Mouse (Mus musculus) embryonic fibroblast, embryonic 13.5 days (primary cell): ENCODE results near the gene Abcc2. TPM values are rescaled to one million over a fixed set of nuclear protein-coding genes. Genes with fewer than 3 reads are reported as not detected.

Experiments
- H3K27ac ChIP-seq: 2 replicates; pipeline ENCODE4 v1.5.1; 2012; ENCODE audit warnings: low read length, control low read depth, inconsistent platforms; ENCODE audit not compliant: insufficient read depth
- H3K4me1 ChIP-seq: 2 replicates; pipeline ENCODE4 v1.6.1; 2011; ENCODE audit warnings: low read length; ENCODE audit not compliant: control insufficient read depth, insufficient read depth
- H3K4me3 ChIP-seq: 2 replicates; pipeline ENCODE4 v1.5.1; 2011; ENCODE audit warnings: mild to moderate bottlenecking, control low read depth, low read length; ENCODE audit not compliant: insufficient read depth
- CTCF ChIP-seq: IDR thresholded peaks from 2 replicates; pipeline ENCODE4 v1.5.1; 2011; ENCODE audit warnings: mild to moderate bottlenecking, control low read depth, low read length, moderate library complexity, borderline replicate concordance; ENCODE audit not compliant: insufficient read depth
- POLR2A ChIP-seq: IDR thresholded peaks from 2 replicates; pipeline ENCODE4 v1.6.1; 2011; ENCODE audit warnings: low read depth, mild to moderate bottlenecking, control low read depth, low read length, moderate library complexity
- polyA plus RNA-seq: library from polyadenylated mRNA; stranded (reverse); fragments of >200 nt; gene quantifications from 2 replicates; pipeline ENCODE4 v1.2.4, GENCODE M21; 2011; ENCODE audit warnings: low read depth; ENCODE audit not compliant: missing spikeins, insufficient read length

Gene Abcc2
- polyA plus RNA-seq, 1 experiment, result not detected

- no peaks in the 10 kb centered on the region for H3K4me1 ChIP-seq
- no peak for TF ChIP-seq POLR2A
- no peak for TF ChIP-seq CTCF
- H3K27ac ChIP-seq, result no peak overlapping the region
- H3K4me3 ChIP-seq, result no peak overlapping the region
Measured at GRCm38 (mm10) chr19:43777308-43777707, 4.7 kb upstream of the Abcc2 start.

- TF ChIP-seq CTCF (no peak), POLR2A (no peak)
- no peak overlapping the region for H3K27ac ChIP-seq
- H3K4me1 ChIP-seq, result no peaks in the 10 kb centered on the region
Measured at GRCm38 (mm10) chr19:43780391-43780790, 1.6 kb upstream of the Abcc2 start.

GRCm38 (mm10) chr19:43784761-43785160 lies 2.8 kb downstream of the Abcc2 start:
- TF ChIP-seq POLR2A (no peak), CTCF (no peak)
- no peaks in the 10 kb centered on the region for H3K4me1 ChIP-seq
- no peak overlapping the region for H3K4me3 ChIP-seq

More at GRCm38 (mm10) chr19:43780391-43780790, 1.6 kb upstream of the Abcc2 start:
- H3K4me3 ChIP-seq, result no peak overlapping the region

GRCm38 (mm10) chr19:43786249-43787026 lies 4.4 kb downstream of the Abcc2 start:
- TF ChIP-seq CTCF, result no peak
- no peak for TF ChIP-seq POLR2A
- Histone ChIP-seq H3K27ac (no peak overlapping the region), H3K4me3 (no peak overlapping the region), H3K4me1 (no peaks in the 10 kb centered on the region)

More at GRCm38 (mm10) chr19:43784761-43785160, 2.8 kb downstream of the Abcc2 start:
- no peak overlapping the region for H3K27ac ChIP-seq

GRCm38 (mm10) chr19:43789817-43790216 lies 7.8 kb downstream of the Abcc2 start:
- no peaks in the 10 kb centered on the region for H3K4me1 ChIP-seq
- H3K4me3 ChIP-seq, result no peak overlapping the region
- TF ChIP-seq POLR2A (no peak), CTCF (no peak)
- no peak overlapping the region for H3K27ac ChIP-seq

- no peak overlapping the region for H3K4me3 ChIP-seq
Measured at GRCm38 (mm10) chr19:43792537-43792936, 10.5 kb downstream of the Abcc2 start.

GRCm38 (mm10) chr19:43793951-43794350 lies 12.0 kb downstream of the Abcc2 start:
- H3K4me1 ChIP-seq, result no peaks in the 10 kb centered on the region
- no peak overlapping the region for H3K27ac ChIP-seq
- no peak for TF ChIP-seq POLR2A
- TF ChIP-seq CTCF, result no peak
- no peak overlapping the region for H3K4me3 ChIP-seq

More at GRCm38 (mm10) chr19:43792537-43792936, 10.5 kb downstream of the Abcc2 start:
- TF ChIP-seq POLR2A (no peak), CTCF (no peak)
- H3K27ac ChIP-seq, result no peak overlapping the region
- H3K4me1 ChIP-seq, result no peaks in the 10 kb centered on the region

- H3K4me3 ChIP-seq, result no peak overlapping the region
- no peak overlapping the region for H3K27ac ChIP-seq
- H3K4me1 ChIP-seq, result no peaks in the 10 kb centered on the region
- TF ChIP-seq CTCF (no peak), POLR2A (no peak)
Measured at GRCm38 (mm10) chr19:43795511-43795910, 13.5 kb downstream of the Abcc2 start.

- H3K4me1 ChIP-seq, result no peaks in the 10 kb centered on the region
- no peak overlapping the region for H3K4me3 ChIP-seq
- no peak overlapping the region for H3K27ac ChIP-seq
- TF ChIP-seq POLR2A (no peak), CTCF (no peak)
Measured at GRCm38 (mm10) chr19:43797216-43797615, 15.2 kb downstream of the Abcc2 start.

- Histone ChIP-seq H3K4me1 (no peaks in the 10 kb centered on the region), H3K4me3 (no peak overlapping the region), H3K27ac (no peak overlapping the region)
- no peak for TF ChIP-seq POLR2A
- no peak for TF ChIP-seq CTCF
Measured at GRCm38 (mm10) chr19:43801427-43802051, 19.5 kb downstream of the Abcc2 start.
